Mouse (Mus musculus) lung, adult 18-20 months (tissue): ENCODE data around the gene H2-DMb1.

Experiments
- DNase-seq, 2 experiments: peaks; one replicate each; pipeline ENCODE4 v3.0.0; 2022; ENCODE audit warnings: mixed read lengths in 2 of 2

H2-DMb1 gene

DNA sequence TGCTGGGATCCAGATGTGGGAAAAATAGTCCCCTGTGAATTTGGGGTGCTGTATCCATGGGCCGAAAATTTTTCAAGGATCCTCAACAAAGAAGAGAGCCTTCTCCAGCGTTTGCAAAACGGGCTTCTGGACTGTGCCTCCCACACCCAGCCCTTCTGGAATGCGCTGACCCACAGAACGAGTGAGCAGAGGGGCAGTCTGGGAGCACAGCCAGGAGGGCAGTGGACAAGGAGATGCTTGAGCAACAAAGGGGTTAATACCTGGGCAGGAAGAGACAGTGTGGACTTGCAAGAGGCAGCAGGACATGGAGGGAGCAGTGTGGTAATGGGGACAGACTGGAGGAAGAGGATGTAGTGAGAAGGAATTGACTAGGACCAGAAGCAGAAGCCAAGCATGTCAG is 2.7 kb downstream of the H2-DMb1 start:
- no peak for DNase-seq

DNA sequence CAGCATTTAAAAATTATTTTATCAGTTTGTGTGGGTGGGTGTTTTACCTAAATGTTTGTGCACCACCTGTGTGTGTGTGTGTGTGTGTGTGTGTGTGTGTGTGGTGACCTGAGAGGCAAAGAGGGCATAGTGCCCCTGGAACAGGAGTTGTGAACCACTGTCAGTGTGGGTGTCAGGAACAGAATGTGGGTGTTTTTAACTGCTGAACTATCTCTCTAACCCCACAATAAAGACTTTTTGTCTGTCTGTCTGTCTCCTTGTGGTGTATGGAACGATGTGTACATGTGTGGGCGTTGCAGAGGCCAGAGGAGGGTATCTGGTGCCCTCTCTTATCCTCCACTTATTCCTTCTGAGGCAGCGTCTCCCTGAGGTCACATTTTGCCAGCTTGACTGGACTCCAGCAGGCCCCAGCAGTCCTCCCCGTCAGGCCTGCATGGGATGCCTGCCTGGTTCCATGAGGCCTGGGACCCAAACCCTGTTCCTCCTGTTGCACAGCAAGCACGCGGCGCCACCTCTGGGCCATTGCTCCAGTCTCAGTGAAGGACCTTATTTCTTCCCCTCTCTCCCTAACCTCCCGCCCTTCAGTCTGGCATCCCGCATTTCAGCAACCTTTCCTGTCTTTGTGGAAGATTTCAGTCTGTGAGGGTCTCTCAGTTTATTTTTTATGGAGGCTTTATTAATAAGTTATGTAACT is 11.5 kb downstream of the H2-DMb1 start:
- peak; percentile 30 to 32 for DNase-seq

DNA sequence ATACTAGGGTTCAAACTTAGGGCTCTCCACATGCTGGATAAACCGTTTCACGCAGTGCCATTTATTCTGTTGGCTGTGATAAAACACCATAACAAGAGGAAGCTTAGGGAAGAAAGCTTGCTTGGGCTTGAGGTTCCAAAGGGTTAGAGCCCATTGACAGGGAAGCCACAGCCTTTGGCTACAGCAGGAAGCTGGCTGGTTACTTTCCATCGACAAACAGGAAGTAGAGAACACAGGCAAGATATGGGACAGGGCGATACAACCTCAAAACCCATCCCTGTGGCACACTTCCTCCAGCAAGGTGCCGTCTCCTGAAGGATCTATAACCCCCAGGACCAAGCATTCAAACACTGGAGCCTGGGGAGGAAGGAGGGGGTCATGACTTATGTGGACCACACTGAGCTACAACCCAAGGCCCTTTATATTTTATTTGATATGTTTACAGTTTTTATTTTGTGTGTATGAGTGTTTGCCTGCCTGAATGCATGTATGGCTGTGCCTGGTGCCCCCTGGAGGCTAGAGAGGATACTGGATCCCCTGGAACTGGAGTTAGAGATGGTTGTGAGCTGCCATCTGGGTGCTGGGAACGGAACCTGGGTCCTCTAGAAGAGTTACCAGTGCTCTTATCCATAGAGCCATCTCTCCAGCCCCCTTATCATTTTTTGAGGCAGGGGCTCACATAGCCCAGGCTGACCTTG is 12.3 kb downstream of the H2-DMb1 start:
- DNase-seq, result no peak

DNA sequence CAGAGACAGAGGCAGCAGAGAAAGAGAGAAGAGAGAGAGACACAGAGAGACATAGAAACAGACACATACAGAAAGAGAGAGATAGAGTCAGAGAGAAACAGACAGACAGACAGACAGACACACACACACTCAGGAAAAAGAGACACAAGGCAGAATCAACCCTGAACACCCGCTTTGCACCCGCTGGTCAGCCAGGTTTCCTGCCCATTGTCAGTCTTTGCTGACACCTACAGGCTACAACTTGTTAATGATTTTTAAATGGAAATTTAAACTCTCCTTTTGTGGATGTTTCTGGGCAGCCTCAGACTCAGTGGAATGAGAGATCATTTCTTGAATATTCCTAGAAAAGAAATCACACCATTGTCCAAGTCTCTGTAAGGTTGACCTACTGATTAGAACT is 16.4 kb downstream of the H2-DMb1 start:
- DNase-seq, result peak in 1 of 2 experiments; percentile 48

DNA sequence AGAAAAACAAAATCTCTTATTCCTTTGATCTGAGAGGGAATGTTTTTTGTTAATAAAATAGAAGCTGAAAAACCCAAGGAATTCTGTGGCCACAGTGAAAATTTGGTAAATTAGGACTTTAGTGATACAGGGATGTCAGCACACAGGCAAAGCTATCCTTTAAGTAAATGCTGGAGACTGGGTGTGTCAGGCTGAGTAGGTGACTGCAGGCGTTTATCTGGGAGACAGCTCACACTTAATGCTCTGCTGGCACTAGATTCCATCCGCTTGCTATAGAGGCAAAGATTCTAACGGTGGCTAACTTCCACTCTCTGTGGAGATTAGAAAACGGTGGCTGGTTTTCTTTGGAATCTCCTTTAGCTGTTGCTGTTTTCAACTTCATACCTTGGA is 17.6 kb downstream of the H2-DMb1 start:
- DNase-seq, result no peak

DNA sequence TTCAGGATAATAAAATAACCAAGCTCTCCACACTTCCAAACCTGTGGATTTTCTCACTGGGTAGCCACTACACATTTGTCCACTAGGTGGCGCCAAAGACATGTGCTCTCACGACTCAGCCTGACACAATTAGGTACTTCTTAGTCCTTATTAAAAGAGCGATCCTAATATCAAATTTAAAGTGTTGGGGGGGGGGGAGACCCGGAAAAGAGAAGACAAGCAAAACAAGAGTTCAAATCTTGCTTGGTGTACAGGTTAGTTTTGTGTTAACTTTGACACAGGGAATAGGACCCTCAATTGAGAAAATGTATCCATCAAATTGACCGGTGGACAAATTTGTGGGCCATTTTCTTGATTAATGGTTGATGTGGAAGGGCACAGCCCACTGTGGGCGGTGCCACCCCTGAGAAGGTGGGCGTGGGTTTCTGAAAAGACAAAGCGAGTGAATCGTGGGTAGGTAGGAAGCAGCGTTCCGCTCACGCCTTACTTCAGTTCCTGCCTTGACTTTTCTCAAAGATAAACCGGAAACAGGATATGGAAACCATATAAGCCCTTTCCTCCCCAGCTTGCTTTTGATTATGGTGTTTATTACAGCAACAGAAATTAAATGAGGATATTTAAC is 18.1 kb downstream of the H2-DMb1 start:
- peak; percentile 79 to 84 for DNase-seq

DNA sequence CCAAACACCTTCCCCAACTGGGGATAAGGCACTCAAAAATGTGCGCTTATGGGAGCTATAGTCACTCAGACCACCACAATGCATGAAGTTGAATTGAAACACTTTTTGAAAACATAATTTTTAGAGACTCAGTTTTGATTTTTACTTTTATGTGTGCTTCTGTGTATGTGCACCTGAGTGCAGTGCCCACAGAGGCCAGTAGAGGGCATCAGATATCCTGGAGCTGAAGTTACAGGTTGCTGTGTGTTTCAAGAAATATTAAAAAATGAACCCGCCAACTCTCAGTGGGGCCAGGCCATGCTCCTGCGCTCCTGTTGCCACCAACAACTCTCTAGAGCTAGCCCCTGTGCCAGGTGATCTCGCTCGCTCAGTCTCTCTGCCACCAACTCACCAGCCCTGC is 19.7 kb downstream of the H2-DMb1 start:
- no peak for DNase-seq

DNA sequence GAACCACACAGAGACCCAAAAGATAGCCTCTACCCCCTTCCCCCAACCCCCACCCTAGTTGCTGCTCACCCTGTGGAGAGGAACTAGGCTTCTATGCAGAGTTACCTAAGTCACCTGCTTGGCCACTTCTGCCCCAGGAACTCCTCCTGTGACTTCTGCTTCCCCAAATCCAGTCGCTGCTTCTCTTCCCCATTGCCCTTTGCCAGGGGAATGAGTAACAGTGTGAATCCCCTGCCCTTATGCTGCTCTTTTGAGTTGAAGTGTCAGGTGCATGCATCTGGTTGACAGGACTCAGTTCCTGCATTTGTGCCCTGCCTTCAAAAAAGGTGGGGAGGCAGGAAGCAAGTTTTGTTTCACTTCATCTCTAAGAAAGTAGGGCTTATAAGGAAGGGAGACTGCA is 21.2 kb downstream of the H2-DMb1 start:
- DNase-seq, result no peak

DNA sequence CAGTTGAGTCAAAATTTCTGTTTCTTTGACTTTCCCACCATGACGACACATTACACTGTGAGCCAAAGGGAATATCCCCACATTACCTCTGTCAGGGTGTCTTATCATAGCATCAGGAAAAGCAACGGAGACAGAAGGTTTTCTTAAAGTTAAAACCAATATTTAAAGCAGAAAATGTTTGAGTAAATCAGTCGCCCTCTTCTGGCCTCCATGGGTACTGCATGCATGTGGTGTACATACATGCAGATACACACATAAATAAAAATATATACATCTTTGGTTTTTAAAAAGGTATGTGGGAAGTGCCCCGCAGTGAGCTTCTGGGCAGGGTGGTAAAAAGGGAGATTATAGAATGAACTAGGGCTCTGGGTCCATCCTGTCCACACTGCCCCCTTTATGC is 24.3 kb downstream of the H2-DMb1 start:
- DNase-seq, result no peak

DNA sequence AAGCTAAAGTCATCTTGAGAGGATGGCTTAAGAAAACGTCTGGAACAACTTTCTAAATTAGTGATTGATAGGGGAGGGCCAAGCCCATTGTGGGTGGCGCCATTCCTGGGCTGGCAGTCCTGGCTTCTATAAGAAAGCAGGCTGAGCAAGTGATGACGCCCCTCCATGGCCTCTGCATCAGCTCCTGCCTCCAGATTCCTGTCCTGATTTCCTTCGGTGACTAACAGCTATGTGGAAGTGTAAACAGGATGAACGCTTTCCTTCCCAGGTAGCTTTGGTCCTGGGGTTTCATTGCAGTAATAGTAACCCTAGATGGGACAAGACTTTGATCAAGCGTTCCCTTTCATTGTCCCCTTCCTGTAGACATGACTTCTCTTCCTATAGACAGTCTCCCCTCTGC is 26.1 kb downstream of the H2-DMb1 start:
- no peak for DNase-seq

DNA sequence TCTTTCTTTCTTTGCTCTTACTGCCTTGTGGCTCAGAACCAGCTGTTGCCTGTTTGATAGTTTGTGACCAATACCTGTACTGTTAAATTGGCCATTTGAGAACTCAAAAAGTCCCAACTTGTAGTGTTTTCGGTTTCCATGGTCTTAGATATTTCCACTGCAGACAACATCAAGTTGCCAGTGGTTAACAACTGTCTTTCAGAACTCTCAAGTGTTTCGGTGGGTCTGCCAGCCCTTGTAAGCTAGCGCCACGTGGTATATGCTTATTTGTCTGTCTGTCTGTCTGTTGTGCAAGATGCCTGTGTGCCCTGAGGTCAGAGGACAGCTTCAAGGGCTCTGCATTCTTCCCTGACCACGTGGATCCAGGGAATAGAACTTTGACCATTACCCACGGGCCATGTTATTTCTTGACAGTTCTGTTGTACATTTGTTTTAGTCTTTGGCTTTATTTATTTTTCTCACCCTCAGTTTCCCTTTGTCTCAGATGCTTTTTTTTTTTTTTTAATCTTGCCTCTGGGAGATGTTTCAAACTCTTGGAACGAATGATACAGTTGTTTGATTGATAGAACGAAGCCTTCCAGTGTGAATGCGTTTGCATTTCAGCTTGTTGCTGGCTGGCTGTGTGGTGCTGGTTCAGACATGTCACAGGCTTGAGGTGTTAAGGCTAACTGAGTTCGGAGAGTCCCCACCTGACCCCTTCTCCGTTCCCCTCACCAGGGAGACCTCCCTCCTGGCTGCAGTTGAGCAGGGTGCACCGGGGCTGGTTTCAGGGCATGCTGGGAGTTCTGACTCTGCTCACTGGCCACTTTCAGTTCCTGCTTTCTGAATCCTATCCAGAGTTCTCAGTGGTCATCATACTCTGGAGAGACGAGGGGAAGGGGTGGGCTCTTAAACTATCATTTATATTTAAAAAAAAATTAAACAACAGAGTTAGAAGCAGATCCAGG is 27.3 kb downstream of the H2-DMb1 start:
- DNase-seq, result no peak

DNA sequence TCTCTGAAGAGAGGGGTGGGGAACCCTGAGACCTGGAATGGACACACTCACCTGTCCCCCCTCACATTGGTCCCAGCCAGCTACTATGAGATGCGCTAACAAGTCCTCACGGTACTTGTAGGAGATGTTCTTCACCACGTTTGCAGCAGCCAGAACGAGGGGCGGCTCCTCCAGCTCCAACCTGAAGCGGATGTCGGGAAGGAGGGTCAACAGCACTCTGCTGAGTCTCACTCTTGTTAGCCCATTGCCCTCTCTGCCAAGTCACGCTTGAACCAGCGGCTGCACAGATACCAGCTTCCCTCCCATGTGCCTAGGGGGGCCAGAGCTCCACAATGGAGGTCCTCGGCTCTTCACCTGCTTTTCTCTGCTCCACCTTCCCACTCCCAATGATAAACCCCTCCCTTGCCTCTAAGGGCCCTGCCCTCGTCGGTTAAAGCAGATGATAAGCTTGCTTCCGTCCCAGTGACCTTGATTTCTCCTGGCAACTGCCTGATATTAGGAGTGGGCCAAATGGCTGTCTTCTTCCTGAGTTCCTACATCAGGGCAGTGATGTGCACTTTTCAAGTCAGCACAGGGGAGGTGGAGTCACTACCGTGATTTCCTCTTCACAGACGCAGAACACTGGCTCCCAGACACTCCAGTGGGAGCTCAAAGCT is 30.8 kb downstream of the H2-DMb1 start:
- DNase-seq, result no peak

DNA sequence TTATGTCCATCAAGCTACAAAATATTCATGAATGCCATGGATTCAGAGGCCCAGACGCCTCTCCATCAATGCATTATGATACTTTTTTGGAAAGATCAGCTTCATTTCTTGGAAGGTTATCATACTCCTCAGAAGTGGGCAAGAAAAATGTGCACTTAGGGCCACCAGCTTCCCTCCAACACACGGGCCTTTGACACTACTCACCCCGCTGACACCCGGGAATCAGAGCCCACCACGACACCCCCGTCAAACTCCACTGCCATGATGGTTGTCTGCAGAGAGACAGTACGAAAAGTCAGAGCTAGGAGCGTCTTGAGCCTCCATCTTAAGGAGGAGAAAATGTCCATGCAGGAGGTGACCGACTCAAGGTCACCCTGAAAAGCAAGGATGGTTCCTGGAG is 32.7 kb downstream of the H2-DMb1 start:
- no peak for DNase-seq

DNA sequence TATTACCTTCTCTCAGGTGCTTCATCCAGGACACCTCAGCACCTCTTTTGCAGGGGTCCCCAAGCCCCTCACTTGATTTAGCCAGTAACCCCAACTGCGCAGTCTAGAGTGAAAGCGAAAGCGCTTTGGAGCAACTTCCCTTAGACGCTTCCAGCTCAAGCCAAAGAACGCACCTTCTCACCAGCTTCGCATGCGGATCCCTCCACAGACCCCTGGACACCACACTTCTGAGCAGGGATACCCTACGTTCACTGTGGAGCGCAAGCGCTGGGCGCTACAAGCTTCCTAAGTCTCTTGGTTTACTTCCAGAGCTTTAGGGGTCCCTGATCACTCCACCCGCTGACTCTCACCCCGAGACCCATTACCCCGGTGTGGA is 34.0 kb downstream of the H2-DMb1 start:
- DNase-seq, result no peak

DNA sequence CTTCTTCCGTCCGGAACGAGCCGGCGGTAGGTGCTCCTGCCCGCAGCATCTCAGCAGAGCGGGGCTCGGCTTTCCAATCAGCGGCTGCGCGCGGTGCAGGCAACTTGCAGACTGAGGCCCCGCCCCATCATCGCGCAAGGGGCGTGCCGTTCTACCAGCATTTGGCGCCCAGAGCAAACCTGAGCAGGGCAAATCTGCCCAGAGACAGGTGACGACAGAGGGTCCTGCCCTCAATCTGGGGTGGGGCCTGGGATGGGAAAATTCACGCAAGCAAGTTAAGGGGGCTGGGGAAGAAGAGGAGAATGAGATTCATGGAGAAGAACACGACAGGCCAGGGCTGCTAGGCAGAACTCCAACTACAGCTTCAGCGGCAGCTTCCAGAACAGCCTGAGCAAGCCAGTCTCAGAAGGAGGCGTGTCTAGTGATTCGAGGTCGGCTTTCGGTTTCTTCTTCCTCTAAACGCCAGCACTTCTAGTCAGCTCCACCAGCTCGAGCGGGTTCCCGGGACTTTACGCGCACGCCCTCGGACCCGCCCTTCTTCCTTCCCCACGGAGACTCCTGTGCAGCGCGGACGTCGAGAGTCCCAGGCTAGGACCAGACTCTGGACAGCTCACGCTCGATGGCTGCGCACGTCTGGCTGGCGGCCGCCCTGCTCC is 34.5 kb downstream of the H2-DMb1 start, which contains the start of the genes Tap1 and Psmb9:
TSS of gene Tap1 (plus strand) at position 293 of the 656 bp plus-strand sequence.
TSS of gene Psmb9 (minus strand) at position 504 of the 656 bp plus-strand sequence.
- peak; percentile 97 to 98 for DNase-seq

DNA sequence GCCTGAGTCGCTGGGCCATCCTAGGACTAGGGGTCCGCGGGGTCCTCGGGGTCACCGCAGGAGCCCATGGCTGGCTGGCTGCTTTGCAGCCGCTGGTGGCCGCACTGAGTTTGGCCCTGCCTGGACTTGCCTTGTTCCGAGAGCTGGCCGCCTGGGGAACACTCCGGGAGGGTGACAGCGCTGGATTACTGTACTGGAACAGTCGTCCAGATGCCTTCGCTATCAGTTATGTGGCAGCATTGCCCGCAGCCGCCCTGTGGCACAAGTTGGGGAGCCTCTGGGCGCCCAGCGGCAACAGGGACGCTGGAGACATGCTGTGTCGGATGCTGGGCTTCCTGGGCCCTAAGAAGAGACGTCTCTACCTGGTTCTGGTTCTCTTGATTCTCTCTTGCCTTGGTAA is 35.1 kb downstream of the H2-DMb1 start:
- DNase-seq, result no peak

DNA sequence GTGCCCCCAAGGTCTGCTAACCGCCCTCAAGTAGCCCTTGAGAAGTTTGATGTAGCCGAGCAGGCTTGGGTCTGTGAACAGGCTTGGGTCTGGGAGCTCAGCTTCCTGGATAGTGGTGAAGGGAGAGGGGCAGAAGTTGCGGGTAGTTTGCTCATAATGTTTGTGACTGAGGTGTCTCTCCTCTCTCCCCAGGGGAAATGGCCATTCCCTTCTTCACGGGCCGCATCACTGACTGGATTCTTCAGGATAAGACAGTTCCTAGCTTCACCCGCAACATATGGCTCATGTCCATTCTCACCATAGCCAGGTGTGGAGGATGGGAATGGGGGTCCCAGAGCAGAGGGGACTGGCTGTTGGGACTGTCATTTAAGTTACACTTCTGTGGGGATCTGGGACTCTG is 36.1 kb downstream of the H2-DMb1 start:
- DNase-seq, result no peak

DNA sequence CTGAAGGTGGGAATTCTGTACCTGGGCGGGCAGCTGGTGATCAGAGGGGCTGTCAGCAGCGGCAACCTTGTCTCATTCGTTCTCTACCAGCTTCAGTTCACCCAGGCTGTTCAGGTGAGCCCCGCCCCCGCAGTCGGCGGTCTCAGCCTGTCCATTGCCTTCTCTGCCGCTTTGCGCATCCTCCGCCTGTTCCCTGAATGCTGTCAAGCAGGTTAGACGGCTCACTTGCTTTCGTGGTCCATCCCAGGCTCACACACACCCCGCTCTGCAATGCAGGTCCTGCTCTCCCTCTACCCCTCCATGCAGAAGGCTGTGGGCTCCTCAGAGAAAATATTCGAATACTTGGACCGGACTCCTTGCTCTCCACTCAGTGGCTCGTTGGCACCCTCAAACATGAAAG is 40.0 kb downstream of the H2-DMb1 start:
- DNase-seq, result no peak

DNA sequence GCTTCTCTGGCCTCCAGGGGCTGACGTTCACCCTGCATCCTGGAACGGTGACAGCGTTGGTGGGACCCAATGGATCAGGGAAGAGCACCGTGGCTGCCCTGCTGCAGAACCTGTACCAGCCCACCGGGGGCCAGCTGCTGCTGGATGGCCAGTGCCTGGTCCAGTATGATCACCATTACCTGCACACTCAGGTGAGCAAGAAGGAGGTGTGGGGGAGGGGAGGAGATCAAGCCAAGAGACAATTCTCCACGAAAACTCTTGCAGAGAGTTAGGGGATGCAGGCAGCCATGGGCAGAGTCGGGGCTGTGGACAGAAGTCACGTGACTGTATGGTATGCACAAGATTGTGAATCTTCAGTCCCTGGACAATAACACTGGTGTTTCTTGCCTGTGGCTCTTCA is 40.6 kb downstream of the H2-DMb1 start:
- DNase-seq, result no peak

DNA sequence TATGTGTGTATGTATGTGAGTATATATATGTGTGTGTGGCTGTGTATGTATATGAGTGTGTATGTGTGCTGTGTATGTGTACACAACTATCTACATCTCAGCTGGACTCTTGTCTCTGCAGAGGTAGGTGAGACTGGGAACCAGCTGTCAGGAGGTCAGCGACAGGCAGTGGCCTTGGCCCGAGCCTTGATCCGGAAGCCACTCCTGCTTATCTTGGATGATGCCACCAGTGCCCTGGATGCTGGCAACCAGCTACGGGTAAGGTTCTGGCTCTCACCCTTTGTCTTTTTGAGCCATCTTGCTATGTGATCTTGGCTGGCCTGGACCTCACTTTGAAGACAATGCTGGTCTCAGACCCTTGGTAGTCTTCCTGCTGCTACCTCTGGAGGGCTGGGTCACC is 41.9 kb downstream of the H2-DMb1 start:
- DNase-seq, result no peak

DNA sequence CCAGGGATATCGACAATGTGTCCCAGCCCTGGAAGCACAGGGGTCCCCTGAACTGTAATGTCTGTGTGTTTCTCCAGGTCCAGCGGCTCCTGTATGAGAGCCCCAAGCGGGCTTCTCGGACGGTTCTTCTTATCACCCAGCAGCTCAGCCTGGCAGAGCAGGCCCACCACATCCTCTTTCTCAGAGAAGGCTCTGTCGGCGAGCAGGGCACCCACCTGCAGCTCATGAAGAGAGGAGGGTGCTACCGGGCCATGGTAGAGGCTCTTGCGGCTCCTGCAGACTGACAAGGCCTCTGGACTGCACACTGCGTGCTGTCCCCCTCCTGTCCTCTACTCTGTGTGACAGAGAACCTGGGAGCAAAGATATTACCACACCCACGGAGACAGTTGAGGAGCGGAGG is 43.6 kb downstream of the H2-DMb1 start:
- no peak for DNase-seq
